Mouse (Mus musculus) thymus, postnatal 14 days (tissue): ENCODE data around the gene Cnih3.

Experiments used
- DNase-seq: peaks from one replicate; pipeline ENCODE4 v3.0.0; 2021

Cnih3 gene

DNA sequence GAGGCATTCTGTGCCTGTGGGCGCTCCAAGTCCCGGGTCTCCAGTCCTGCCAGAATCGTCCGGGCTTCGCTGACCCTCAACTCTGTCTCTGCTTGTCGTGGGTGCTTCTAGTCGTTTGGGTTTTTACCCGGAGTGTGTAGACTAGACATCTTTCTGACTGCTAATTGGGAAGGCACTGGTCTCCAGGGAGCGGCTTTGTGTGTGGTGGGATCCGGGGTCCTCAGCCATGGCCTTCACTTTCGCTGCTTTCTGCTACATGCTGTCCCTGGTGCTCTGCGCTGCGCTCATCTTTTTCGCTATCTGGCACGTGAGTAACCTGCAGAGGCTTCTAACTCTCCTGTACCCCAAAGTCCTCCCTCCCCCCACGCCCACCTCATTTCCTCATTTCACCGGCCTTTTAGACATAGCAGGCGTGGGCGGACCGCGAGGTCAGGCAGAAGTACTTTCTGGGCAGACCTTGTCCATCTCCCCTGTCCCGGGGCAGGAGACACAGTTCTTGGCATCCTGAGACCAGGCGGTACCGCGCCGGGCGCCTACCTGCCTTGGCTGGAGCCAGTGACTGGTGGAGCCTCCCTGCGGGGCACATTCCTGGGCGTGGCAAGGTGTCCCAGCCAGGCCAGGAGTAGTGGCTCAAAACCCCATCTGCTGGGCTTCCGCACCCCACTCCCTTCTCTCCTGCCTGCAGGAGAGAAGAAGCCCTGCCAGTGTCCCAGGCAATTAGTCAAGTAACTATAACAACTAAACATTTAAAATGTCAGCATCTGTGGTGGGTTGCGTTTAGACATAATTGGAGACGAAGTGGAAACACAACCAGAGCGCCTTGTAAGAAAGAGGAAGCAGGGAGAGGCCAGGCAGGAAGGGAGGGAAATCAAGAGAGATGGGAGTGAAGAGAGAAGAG, 1.0 kb downstream of the Cnih3 start:
- DNase-seq = peak; percentile 21

DNA sequence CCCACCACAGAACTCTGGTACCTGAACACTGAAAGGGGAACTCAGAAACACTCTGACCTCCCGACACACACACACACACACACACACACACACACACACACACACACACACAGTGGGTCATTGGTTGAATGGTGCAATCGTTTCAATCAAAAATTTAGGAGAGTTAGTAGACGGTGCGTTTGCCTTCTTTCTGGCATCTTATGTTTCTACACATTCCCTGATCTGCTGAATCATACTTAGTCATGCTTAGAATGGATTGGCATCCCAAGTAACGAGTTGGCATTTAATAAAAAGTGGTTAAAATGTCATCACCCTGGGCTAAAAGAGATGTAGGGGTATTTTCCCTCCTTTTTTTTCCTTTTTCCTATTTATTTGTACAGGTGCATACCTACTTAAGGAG, 3.3 kb downstream of the Cnih3 start:
- no peak for DNase-seq

DNA sequence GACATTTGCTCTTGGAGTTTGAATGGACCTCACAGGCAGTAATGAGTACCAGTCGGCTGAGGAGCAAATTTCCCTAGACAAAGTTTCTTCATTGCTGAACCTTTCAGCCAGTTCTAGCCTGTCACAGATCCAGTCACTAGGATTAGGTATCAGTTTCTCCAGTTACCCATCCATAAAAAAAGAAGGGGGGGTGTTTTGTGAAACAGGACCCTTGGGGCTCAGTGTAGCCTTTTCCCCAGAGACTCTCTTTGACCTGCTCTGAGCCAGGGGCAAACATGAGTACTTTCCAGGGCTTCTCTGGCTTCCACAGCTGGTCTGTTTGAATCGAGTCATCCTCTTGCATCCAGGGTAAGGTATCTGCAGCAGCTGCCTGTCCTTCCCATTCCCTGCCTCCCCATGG, 5.4 kb downstream of the Cnih3 start:
- DNase-seq = no peak

- DNase-seq = no peak
Observed at GRCm38 (mm10) chr1:181358526-181358925, 6.1 kb downstream of the Cnih3 start.

- DNase-seq = no peak
Observed at GRCm38 (mm10) chr1:181360732-181361131, 8.3 kb downstream of the Cnih3 start.

GRCm38 (mm10) chr1:181364025-181364424, 11.6 kb downstream of the Cnih3 start:
- DNase-seq = no peak

DNA sequence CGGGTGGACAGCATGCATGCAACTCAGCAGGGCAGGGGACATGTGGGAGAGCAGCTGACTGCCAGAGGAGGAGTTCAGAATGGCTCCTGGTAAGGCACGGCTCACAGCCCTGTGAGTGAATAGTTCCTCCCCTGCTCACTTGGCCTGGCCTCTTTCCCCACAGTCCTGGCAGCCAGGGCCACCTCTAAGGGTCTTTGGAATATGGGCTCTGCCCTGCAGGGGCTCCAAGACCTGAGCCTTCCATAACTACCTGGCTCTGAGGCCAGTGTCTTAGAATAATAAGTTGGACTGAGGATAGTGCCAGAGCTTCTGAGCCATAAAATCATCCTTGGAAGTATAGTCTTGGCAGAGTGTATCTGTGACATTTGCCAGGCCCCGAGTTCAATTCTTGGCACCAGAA, 12.9 kb downstream of the Cnih3 start:
- no peak for DNase-seq

GRCm38 (mm10) chr1:181368789-181369570, 16.6 kb downstream of the Cnih3 start:
- no peak for DNase-seq

DNA sequence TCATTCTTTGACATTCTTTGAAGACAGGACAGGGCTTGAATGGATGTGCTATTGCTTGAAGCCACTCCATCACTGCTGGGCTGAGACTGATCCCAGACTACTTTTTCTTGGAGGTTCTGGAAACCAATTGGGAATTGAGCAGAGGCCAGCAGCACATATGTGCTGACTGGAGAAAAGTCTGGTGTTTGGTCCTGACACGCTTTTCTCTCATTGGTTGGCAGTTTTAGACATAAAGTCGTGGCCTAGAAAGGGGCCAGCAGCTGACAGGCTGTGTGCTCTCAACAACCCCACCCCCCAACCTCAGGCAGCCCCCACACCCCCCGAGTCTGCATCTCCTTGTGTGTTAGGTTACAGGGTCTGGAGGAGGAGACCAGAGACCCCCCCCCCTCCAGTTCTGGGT, 17.9 kb downstream of the Cnih3 start:
- DNase-seq = no peak

DNA sequence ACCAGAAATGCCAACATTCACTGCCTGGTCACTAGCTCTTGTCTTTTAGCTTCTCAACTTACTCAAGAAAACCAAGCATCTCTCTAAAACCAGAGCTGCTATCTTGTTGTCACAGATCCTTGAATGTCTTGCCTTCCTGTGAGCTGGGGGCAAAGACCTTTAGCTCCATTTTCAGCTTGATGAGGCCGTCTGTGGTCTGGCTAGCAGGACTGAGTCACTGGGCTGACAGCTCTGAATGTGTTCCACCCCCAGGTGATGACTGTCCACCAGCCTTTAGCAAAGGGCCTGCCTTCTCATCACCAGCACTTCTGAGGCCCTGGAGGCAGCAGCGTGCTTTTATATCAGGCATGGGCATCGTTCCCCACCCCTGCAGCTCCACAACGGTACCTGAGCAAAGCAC, 18.8 kb downstream of the Cnih3 start:
- DNase-seq = no peak

GRCm38 (mm10) chr1:181372306-181372705, 19.9 kb downstream of the Cnih3 start:
- DNase-seq = no peak

GRCm38 (mm10) chr1:181374627-181375374, 22.4 kb downstream of the Cnih3 start:
- no peak for DNase-seq

GRCm38 (mm10) chr1:181376431-181376830, 24.0 kb downstream of the Cnih3 start:
- no peak for DNase-seq

- DNase-seq = peak; percentile 67
Observed at GRCm38 (mm10) chr1:181379664-181380063, 27.2 kb downstream of the Cnih3 start.

- DNase-seq = no peak
Observed at GRCm38 (mm10) chr1:181381410-181382010, 29.1 kb downstream of the Cnih3 start.

- no peak for DNase-seq
Observed at GRCm38 (mm10) chr1:181389264-181389663, 36.8 kb downstream of the Cnih3 start.

DNA sequence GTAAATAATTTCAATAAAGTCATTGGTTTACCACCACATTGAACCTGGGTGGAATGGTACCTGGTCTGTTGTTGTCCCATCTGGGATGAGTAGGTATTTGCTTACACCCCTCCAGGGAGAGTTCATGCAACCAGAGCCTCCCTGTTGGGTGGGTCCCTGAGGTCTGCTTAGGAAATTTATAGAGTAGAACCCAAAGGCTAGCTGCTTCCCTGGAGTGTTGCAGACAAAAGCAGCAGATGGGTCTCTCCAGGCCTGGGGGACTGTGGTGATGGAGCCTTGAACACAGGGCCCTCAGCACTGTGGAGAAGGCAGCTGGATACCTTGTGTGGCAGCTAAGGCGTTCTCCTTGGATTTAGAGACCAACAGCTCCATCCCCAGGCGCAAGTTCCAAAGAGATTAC, 40.1 kb downstream of the Cnih3 start:
- DNase-seq = no peak

- DNase-seq = no peak
Observed at GRCm38 (mm10) chr1:181393250-181394149, 41.1 kb downstream of the Cnih3 start.

GRCm38 (mm10) chr1:181395234-181395828, 42.9 kb downstream of the Cnih3 start:
- DNase-seq = no peak

GRCm38 (mm10) chr1:181399179-181399578, 46.8 kb downstream of the Cnih3 start:
- no peak for DNase-seq

GRCm38 (mm10) chr1:181403056-181403455, 50.6 kb downstream of the Cnih3 start:
- no peak for DNase-seq
